Mouse (Mus musculus) MEL (cell line): ENCODE results near the gene Agbl5. TPM values are rescaled to one million over a fixed set of nuclear protein-coding genes. Genes with fewer than 3 reads are reported as not detected.
A peak's percentile ranks its signal among the peaks of the same experiment; 100 is the strongest.

Source experiments
- DNase-seq: peaks from one replicate; pipeline ENCODE4 v3.0.0; 2011; ENCODE audit warnings: low read depth, low spot score
- H3K27ac ChIP-seq: 2 replicates; pipeline ENCODE4 v1.5.1; 2012; ENCODE audit warnings: low read depth, mild to moderate bottlenecking, control low read depth, low read length, moderate library complexity; ENCODE audit not compliant: control insufficient read depth
- H3K27me3 ChIP-seq, 2 experiments: fragments of 150-350 bp in 1 of 2; sonication (generic) in 1 of 2; 2 replicates each; pipeline ENCODE4 v1.6.1; 2012; ENCODE audit warnings: low read length in 2 of 2, mild to moderate bottlenecking in 2 of 2, improper control_type of control experiment in 1 of 2, moderate library complexity in 1 of 2; ENCODE audit not compliant: insufficient read depth in 2 of 2, control insufficient read depth in 1 of 2
- H3K36me3 ChIP-seq, 2 experiments: 2 replicates each; pipeline ENCODE4 v1.6.1; 2012 to 2014; ENCODE audit warnings: low read length in 2 of 2, improper control_type of control experiment in 1 of 2, inconsistent platforms in 1 of 2, mild to moderate bottlenecking in 1 of 2; ENCODE audit not compliant: insufficient read depth in 2 of 2, control insufficient read depth in 1 of 2
- H3K4me1 ChIP-seq, 2 experiments: fragments of 150-350 bp in 1 of 2; sonication (generic) in 1 of 2; 2 replicates each; pipeline ENCODE4 v1.6.1; 2012; ENCODE audit warnings: low read length in 2 of 2, improper control_type of control experiment in 1 of 2, mild to moderate bottlenecking in 1 of 2; ENCODE audit not compliant: insufficient read depth in 2 of 2, control insufficient read depth in 1 of 2
- H3K4me3 ChIP-seq, 2 experiments: fragments of 150-350 bp in 1 of 2; sonication (generic) in 1 of 2; 2 replicates each; pipeline ENCODE4 v1.5.1; 2012; ENCODE audit warnings: low read depth in 2 of 2, low read length in 2 of 2, mild to moderate bottlenecking in 2 of 2, moderate library complexity in 2 of 2, control low read depth in 1 of 2, improper control_type of control experiment in 1 of 2; ENCODE audit not compliant: control insufficient read depth in 1 of 2, insufficient read depth in 1 of 2
- H3K79me2 ChIP-seq: 2 replicates; pipeline ENCODE4 v1.6.1; 2012; ENCODE audit warnings: mild to moderate bottlenecking, low read length, moderate library complexity; ENCODE audit not compliant: control insufficient read depth, poor library complexity, insufficient read depth
- H3K9ac ChIP-seq: 2 replicates; pipeline ENCODE4 v1.6.1; 2012; ENCODE audit warnings: low read depth, mild to moderate bottlenecking, control low read depth, low read length, moderate library complexity; ENCODE audit not compliant: control insufficient read depth, poor library complexity, severe bottlenecking
- H3K9me3 ChIP-seq: fragments of 150-350 bp; sonication (generic); replicated peaks from 2 replicates; pipeline ENCODE4 v1.6.1; 2012; ENCODE audit warnings: mild to moderate bottlenecking, low read length, improper control_type of control experiment, moderate library complexity; ENCODE audit not compliant: insufficient read depth
- BHLHE40 ChIP-seq: IDR thresholded peaks from 2 replicates; pipeline ENCODE4 v1.6.1; 2012; ENCODE audit warnings: low read depth, mild to moderate bottlenecking, inconsistent platforms, low read length, improper control_type of control experiment, borderline replicate concordance
- ELF1 ChIP-seq: IDR thresholded peaks from 2 replicates; pipeline ENCODE4 v1.6.1; 2014; ENCODE audit warnings: low read depth, mild to moderate bottlenecking, inconsistent platforms, low read length, improper control_type of control experiment, moderate library complexity
- EP300 ChIP-seq, 2 experiments: IDR thresholded peaks; 2 replicates each; pipeline ENCODE4 v1.6.1; 2011; ENCODE audit warnings: improper control_type of control experiment in 2 of 2, low read length in 2 of 2, low read depth in 1 of 2, mild to moderate bottlenecking in 1 of 2
- ETS1 ChIP-seq: IDR thresholded peaks from 2 replicates; pipeline ENCODE4 v1.6.1; 2012; ENCODE audit warnings: low read depth, mild to moderate bottlenecking, inconsistent platforms, low read length, improper control_type of control experiment, moderate library complexity
- HCFC1 ChIP-seq: IDR thresholded peaks from 2 replicates; pipeline ENCODE4 v1.6.1; 2012; ENCODE audit warnings: low read depth, mild to moderate bottlenecking, inconsistent platforms, low read length, improper control_type of control experiment, moderate library complexity
- JUND ChIP-seq: IDR thresholded peaks from 2 replicates; pipeline ENCODE4 v1.6.1; 2011; ENCODE audit warnings: low read depth, mild to moderate bottlenecking, improper control_type of control experiment, low read length
- KAT2A ChIP-seq: conservative IDR thresholded peaks from 2 replicates; pipeline ENCODE4 v1.6.1; 2012; ENCODE audit warnings: low read depth, low read length, improper control_type of control experiment, inconsistent platforms
- MAFK ChIP-seq: IDR thresholded peaks from 2 replicates; pipeline ENCODE4 v1.6.1; 2011; ENCODE audit warnings: low read depth, mild to moderate bottlenecking, low read length, improper control_type of control experiment, borderline replicate concordance
- MAX ChIP-seq: IDR thresholded peaks from 2 replicates; pipeline ENCODE4 v1.6.1; 2011; ENCODE audit warnings: low read length, improper control_type of control experiment
- MAZ ChIP-seq: IDR thresholded peaks from 2 replicates; pipeline ENCODE4 v1.6.1; 2012; ENCODE audit warnings: low read depth, mild to moderate bottlenecking, inconsistent platforms, low read length, improper control_type of control experiment
- MEF2A ChIP-seq: IDR thresholded peaks from 2 replicates; pipeline ENCODE4 v1.6.1; 2014; ENCODE audit warnings: low read depth, mild to moderate bottlenecking, inconsistent platforms, low read length, improper control_type of control experiment; ENCODE audit not compliant: poor library complexity, insufficient replicate concordance, severe bottlenecking; ENCODE audit errors: extremely low read depth
- MYB ChIP-seq: IDR thresholded peaks from 2 replicates; pipeline ENCODE4 v1.6.1; 2011; ENCODE audit warnings: mild to moderate bottlenecking, low read depth, low read length, improper control_type of control experiment
- NELFE ChIP-seq: IDR thresholded peaks from 2 replicates; pipeline ENCODE4 v1.6.1; 2011; ENCODE audit warnings: low read depth, low read length, improper control_type of control experiment
- NRF1 ChIP-seq: IDR thresholded peaks from 2 replicates; pipeline ENCODE4 v1.6.1; 2014; ENCODE audit warnings: low read depth, mild to moderate bottlenecking, inconsistent platforms, low read length, improper control_type of control experiment, moderate library complexity; ENCODE audit not compliant: poor library complexity, insufficient read depth, severe bottlenecking
- RAD21 ChIP-seq: IDR thresholded peaks from 2 replicates; pipeline ENCODE4 v1.6.1; 2011; ENCODE audit warnings: mild to moderate bottlenecking, low read depth, low read length, improper control_type of control experiment
- SMC3 ChIP-seq: IDR thresholded peaks from 2 replicates; pipeline ENCODE4 v1.6.1; 2011; ENCODE audit warnings: low read depth, low read length, improper control_type of control experiment
- TAL1 ChIP-seq: IDR thresholded peaks from 2 replicates; pipeline ENCODE4 v1.6.1; 2012; ENCODE audit warnings: mild to moderate bottlenecking, inconsistent platforms, low read length, moderate library complexity, mixed read lengths
- USF2 ChIP-seq, 2 experiments: IDR thresholded peaks; 2 replicates each; pipeline ENCODE4 v1.6.1; 2011 to 2012; ENCODE audit warnings: improper control_type of control experiment in 2 of 2, low read length in 2 of 2, borderline replicate concordance in 1 of 2, inconsistent platforms in 1 of 2, low read depth in 1 of 2, mild to moderate bottlenecking in 1 of 2; ENCODE audit not compliant: insufficient read depth in 1 of 2
- ZC3H11A ChIP-seq: IDR thresholded peaks from 2 replicates; pipeline ENCODE4 v1.6.1; 2012; ENCODE audit warnings: low read depth, mild to moderate bottlenecking, inconsistent platforms, low read length, improper control_type of control experiment
- ZMIZ1 ChIP-seq: IDR thresholded peaks from 2 replicates; pipeline ENCODE4 v1.6.1; 2012; ENCODE audit warnings: low read depth, mild to moderate bottlenecking, inconsistent platforms, low read length, improper control_type of control experiment, moderate library complexity
- polyA plus RNA-seq, 2 experiments: library from polyadenylated mRNA; stranded (reverse) in 1 of 2; unstranded in 1 of 2; fragments of >175 nt in 1 of 2; fragments of >200 nt in 1 of 2; gene quantifications; 2 replicates each; pipeline versions ENCODE4 v1.2.1 to v1.2.4; 2012; ENCODE audit warnings: low replicate concordance in 2 of 2, low read depth in 1 of 2; ENCODE audit not compliant: insufficient read length in 2 of 2, insufficient read depth in 1 of 2, missing spikeins in 1 of 2
- total RNA-seq: library from RNA; depleted of rRNA; stranded (reverse); fragments of 300-350 nt; gene quantifications from 2 replicates; pipeline ENCODE4 v1.2.3, GENCODE M21; 2012

Agbl5 gene
- total and polyA plus RNA-seq, 3 experiments = 10.6 to 45.0 TPM; not detected in 1

GRCm38 (mm10) chr5:30915974-30916433 lies 27.5 kb downstream of the Agbl5 start (continued):
- TF ChIP-seq BHLHE40 (peak; percentile 77), ZC3H11A (no peak)
- TF ChIP-seq, all 39 proteins: peak for 27

GRCm38 (mm10) chr5:30916841-30917240 lies 28.3 kb downstream of the Agbl5 start:
- Histone ChIP-seq H3K4me1 (peaks cover 16 to 39% of the 10 kb centered on the region in 2 experiments), H3K4me3 (no peak overlapping the region; a peak in 1 of 4 replicates), H3K79me2 (peaks cover under 1% of the 10 kb centered on the region; the same call in 1 of the 2 replicates), H3K36me3 (peaks cover 0 to 22% of the 10 kb centered on the region in 2 experiments; a peak in 2 of 4 replicates), H3K27ac (peak overlapping the region; percentile 95), H3K27me3 (no peaks in the 10 kb centered on the region), H3K9me3 (no peaks in the 10 kb centered on the region), H3K9ac (no peak overlapping the region; the same call in 1 of the 2 replicates)
- TF ChIP-seq MAFK (no peak), RAD21 (no peak), USF2 (IDR thresholded peaks at IDR 0.05; ENCODE audit: borderline replicate concordance in 1 of 2, insufficient read depth in 1 of 2, low read depth in 1 of 2, low read length in 2 of 2) (no peak), ZMIZ1 (no peak), NELFE (no peak), MAZ (no peak), ELF1 (no peak), SMC3 (no peak), NRF1 (no peak), KAT2A (no peak), JUND (no peak), ETS1 (no peak), MEF2A (no peak), BHLHE40 (no peak), MYB (no peak)
- no peak for DNase-seq

GRCm38 (mm10) chr5:30917348-30917747 lies 28.9 kb downstream of the Agbl5 start:
- Histone ChIP-seq H3K9me3 (no peaks in the 10 kb centered on the region), H3K4me3 (no peak overlapping the region), H3K4me1 (peaks cover 16 to 37% of the 10 kb centered on the region in 2 experiments), H3K79me2 (peaks cover 5% of the 10 kb centered on the region), H3K36me3 (peaks cover 0 to 22% of the 10 kb centered on the region in 2 experiments; a peak in 2 of 4 replicates), H3K27me3 (no peaks in the 10 kb centered on the region), H3K9ac (no peak overlapping the region), H3K27ac (no peak overlapping the region)
- TF ChIP-seq EP300 (IDR thresholded peaks at IDR 0.05; ENCODE audit: low read depth in 1 of 2, low read length in 2 of 2) = no peak
- no peak for TF ChIP-seq MAX
- TF ChIP-seq TAL1 = no peak
- TF ChIP-seq HCFC1 = no peak
- no peak for DNase-seq
